ENCODE assay signal across 11 mouse cellular contexts in genomic region chr5:136563996-136564395, GRCm38 (mm10). TPM values are rescaled to one million over a fixed set of nuclear protein-coding genes. Genes with fewer than 3 reads are reported as not detected.
DNase-seq lines count a peak whose midpoint lies in the region; ATAC-seq and TF ChIP-seq lines count a peak whose summit lies in the region.
"Had no signal": no experiment of that assay in that cellular context is flagged by ENCODE, and none has a peak within 500 bp of the region (broad histone marks: within the 10 kb centered on the region; RNA-seq: fewer than 3 reads in every experiment).

No protein-coding gene starts in this region.

- TF ChIP-seq EP300 in heart, postnatal 0 days (IDR thresholded peaks at IDR 0.05; ENCODE audit: low read depth): no peak

- TF ChIP-seq CTCF in heart, postnatal 0 days (IDR thresholded peaks at IDR 0.05; ENCODE audit: low read depth): no peak

- no peak overlapping the region; the same call in 1 of the 2 replicates for H3K4me3 ChIP-seq in heart, postnatal 0 days (ENCODE audit: low read depth, low read length)
- peak overlapping the region; percentile 3; the same call in 1 of the 2 replicates for H3K4me3 ChIP-seq in neural tube, embryonic 11.5 days (ENCODE audit: low read depth, low read length)
- H3K4me3 ChIP-seq in hindbrain, embryonic 13.5 days: 0 out of 2 replicates have a peak overlapping the region, but pooled peaks have one; percentile 98
- no peak overlapping the region for H3K4me3 ChIP-seq in neural tube, embryonic 13.5 days

- DNase-seq in heart, postnatal 0 days (ENCODE audit: low spot score): no peak
- DNase-seq in heart, postnatal 25 days (ENCODE audit: low spot score): no peak
- no peak for DNase-seq in neural tube, embryonic 11.5 days (ENCODE audit: low spot score)
- DNase-seq in neural tube, embryonic 10.5 days (ENCODE audit: extremely low spot score, low spot score): no peak
- DNase-seq in gastrocnemius, postnatal 4 days (ENCODE audit: low spot score in 2 of 2): no peak
- no peak for DNase-seq in thymus, postnatal 10 days (ENCODE audit: low spot score in 2 of 2)
- DNase-seq: adrenal gland, postnatal 14 days; cerebellum, adult 18-20 months had no signal

- H3K4me1 ChIP-seq in heart, postnatal 0 days (ENCODE audit: control insufficient read depth, insufficient read depth): peaks cover 18% of the 10 kb centered on the region
- peaks cover 11% of the 10 kb centered on the region for H3K4me1 ChIP-seq in neural tube, embryonic 11.5 days (ENCODE audit: control insufficient read depth, insufficient read depth, low read length)
- H3K4me1 ChIP-seq in hindbrain, embryonic 13.5 days (replicated peaks): peaks cover 54% of the 10 kb centered on the region
- H3K4me1 ChIP-seq in neural tube, embryonic 13.5 days (replicated peaks): peaks cover 69% of the 10 kb centered on the region

- no peak overlapping the region for H3K9ac ChIP-seq in heart, postnatal 0 days (replicated peaks; ENCODE audit: low read depth, low read length)
- no peak overlapping the region for H3K9ac ChIP-seq in neural tube, embryonic 11.5 days (ENCODE audit: low read length)
- H3K9ac ChIP-seq in hindbrain, embryonic 13.5 days: no peak overlapping the region
- 0 out of 2 replicates have a peak overlapping the region, but pooled peaks have one; percentile 6 for H3K9ac ChIP-seq in neural tube, embryonic 13.5 days

- intact Hi-C loops in heart, postnatal 25 days (cut with DNase I): loop anchor here (2.0 kb wide), 1 partner anchor 21 kb away; no protein-coding TSS in a partner anchor

- H3K27me3 ChIP-seq in heart, postnatal 0 days (ENCODE audit: control insufficient read depth, insufficient read depth, low read length): no peaks in the 10 kb centered on the region
- H3K27me3 ChIP-seq in neural tube, embryonic 11.5 days (ENCODE audit: control insufficient read depth, insufficient read depth, low read length): 0 out of 2 replicates have a peak, but pooled peaks cover 4% of the 10 kb centered on the region
- H3K27me3 ChIP-seq in hindbrain, embryonic 13.5 days: peaks cover 12% of the 10 kb centered on the region; the same call in 1 of the 2 replicates
- H3K27me3 ChIP-seq in neural tube, embryonic 13.5 days: peaks cover 11% of the 10 kb centered on the region; the same call in 1 of the 2 replicates

- H3K27ac ChIP-seq in heart, postnatal 0 days (ENCODE audit: low read depth): no peak overlapping the region
- H3K27ac ChIP-seq in neural tube, embryonic 11.5 days (ENCODE audit: low read depth, low read length): no peak overlapping the region
- H3K27ac ChIP-seq in hindbrain, embryonic 13.5 days: no peak overlapping the region
- no peak overlapping the region for H3K27ac ChIP-seq in neural tube, embryonic 13.5 days (replicated peaks)

- 53% methylated on average over 3 of the region's 3 CpGs for WGBS in heart, postnatal 0 days
- WGBS in neural tube, embryonic 11.5 days: 58% methylated on average over 3 of the region's 3 CpGs
- 70% methylated on average over 3 of the region's 3 CpGs for WGBS in hindbrain, embryonic 13.5 days
- 70% methylated on average over 3 of the region's 3 CpGs for WGBS in neural tube, embryonic 13.5 days

- H3K36me3 ChIP-seq in heart, postnatal 0 days (replicated peaks; ENCODE audit: control insufficient read depth, insufficient read depth, low read length): no peaks in the 10 kb centered on the region
- H3K36me3 ChIP-seq in neural tube, embryonic 11.5 days (ENCODE audit: control insufficient read depth, insufficient read depth, low read length): no peaks in the 10 kb centered on the region
- H3K36me3 ChIP-seq in hindbrain, embryonic 13.5 days: no peaks in the 10 kb centered on the region
- no peaks in the 10 kb centered on the region for H3K36me3 ChIP-seq in neural tube, embryonic 13.5 days

- peak overlapping the region; percentile 83; the same call in 1 of the 2 replicates for H3K4me2 ChIP-seq in heart, postnatal 0 days (ENCODE audit: low read depth, low read length)
- peak overlapping the region; percentile 20; the same call in 1 of the 2 replicates for H3K4me2 ChIP-seq in neural tube, embryonic 11.5 days (ENCODE audit: low read depth)
- peak overlapping the region; percentile 98; the same call in 1 of the 2 replicates for H3K4me2 ChIP-seq in hindbrain, embryonic 13.5 days
- H3K4me2 ChIP-seq in neural tube, embryonic 13.5 days: peak overlapping the region; percentile 99

- H3K9me3 ChIP-seq in heart, postnatal 0 days (replicated peaks; ENCODE audit: control insufficient read depth, low read length): no peaks in the 10 kb centered on the region
- no peaks in the 10 kb centered on the region for H3K9me3 ChIP-seq in neural tube, embryonic 11.5 days (ENCODE audit: control insufficient read depth, low read length)
- H3K9me3 ChIP-seq in hindbrain, embryonic 13.5 days: no peaks in the 10 kb centered on the region
- H3K9me3 ChIP-seq in neural tube, embryonic 13.5 days: no peaks in the 10 kb centered on the region

- no peak for ATAC-seq in heart, postnatal 0 days (ENCODE audit: insufficient read depth, low read depth)
- no peak for ATAC-seq in neural tube, embryonic 11.5 days (ENCODE audit: insufficient read depth, low FRiP score, low TSS enrichment)
- no peak for ATAC-seq in hindbrain, embryonic 13.5 days (ENCODE audit: low FRiP score)
- no peak for ATAC-seq in neural tube, embryonic 13.5 days (ENCODE audit: low read depth)
- ATAC-seq: intestine, embryonic 16.5 days had no signal

RNA-seq across cellular contexts. Expression of gene Cux1, which starts 3.3 kb away (rescaled TPM):
- 89.5 and 118 TPM in 2 replicates for total RNA-seq in heart, postnatal 0 days (2014; rRNA removed; ENCODE audit: low replicate concordance)
- 48.0 and 50.7 TPM in 2 replicates for polyA plus RNA-seq in heart, postnatal 0 days (2015; fragmentation: Nextera tagmentation; extraction: Ambion mirVana)
- 100 to 1,000 TPM in 1 of 2 experiments, 10 to 100 TPM in 1; 99.9 to 105 TPM for total RNA-seq in heart, postnatal 25 days (2021)
- 109 and 111 TPM in 2 replicates for polyA plus RNA-seq in neural tube, embryonic 11.5 days (2014; fragmentation: Nextera tagmentation; extraction: Ambion mirVana)
- polyA plus RNA-seq in hindbrain, embryonic 13.5 days (2015; fragmentation: Nextera tagmentation; extraction: Ambion mirVana): 104 and 106 TPM in 2 replicates
- polyA plus RNA-seq in neural tube, embryonic 13.5 days (2015; fragmentation: Nextera tagmentation; extraction: Ambion mirVana): 93.9 and 102 TPM in 2 replicates
- total RNA-seq in gastrocnemius, postnatal 4 days (2021): 100 to 1,000 TPM; 118 to 123 TPM

Comparison
In these comparisons a context has a peak if more than half of its experiments do, and no peak if none do; other contexts are left out.
1. H3K4me3 ChIP-seq: peak in neural tube, embryonic 11.5 days (single experiment) and hindbrain, embryonic 13.5 days (single experiment); none in heart, postnatal 0 days (single experiment) and neural tube, embryonic 13.5 days (single experiment).
2. H3K4me2 ChIP-seq: peak in every context shown above with its lines; median percentile 99 in neural tube, embryonic 13.5 days; 98 in hindbrain, embryonic 13.5 days; 83 in heart, postnatal 0 days; 20 in neural tube, embryonic 11.5 days.